Mouse (Mus musculus) cerebellum, adult 9-10 months (tissue): Measurements from ENCODE around the gene Smoc2.

Experiments used
- DNase-seq: peaks from one replicate; pipeline ENCODE4 v3.0.0; 2022

Smoc2 gene

DNA sequence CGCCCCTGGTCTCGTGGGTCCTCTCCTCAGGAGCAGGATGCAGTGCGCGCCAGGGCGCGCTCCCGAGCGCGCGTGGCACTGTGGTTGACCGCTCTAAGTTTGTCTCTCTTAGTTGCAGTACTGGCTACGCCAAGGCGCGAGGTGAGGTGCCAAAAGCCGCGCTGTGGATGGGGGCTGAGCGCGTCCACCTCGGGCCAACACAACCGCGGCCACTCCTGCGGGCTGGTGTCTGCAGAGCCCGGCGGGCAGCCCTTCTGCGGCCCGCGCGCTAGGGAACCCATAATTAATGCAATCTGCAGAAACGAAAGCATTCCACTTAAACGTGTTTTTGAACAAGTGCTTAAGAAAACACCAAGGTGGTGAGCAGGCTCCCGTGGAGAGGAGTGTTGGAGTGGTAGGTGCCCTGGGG lies 1.1 kb downstream of the Smoc2 start:
- no peak for DNase-seq

DNA sequence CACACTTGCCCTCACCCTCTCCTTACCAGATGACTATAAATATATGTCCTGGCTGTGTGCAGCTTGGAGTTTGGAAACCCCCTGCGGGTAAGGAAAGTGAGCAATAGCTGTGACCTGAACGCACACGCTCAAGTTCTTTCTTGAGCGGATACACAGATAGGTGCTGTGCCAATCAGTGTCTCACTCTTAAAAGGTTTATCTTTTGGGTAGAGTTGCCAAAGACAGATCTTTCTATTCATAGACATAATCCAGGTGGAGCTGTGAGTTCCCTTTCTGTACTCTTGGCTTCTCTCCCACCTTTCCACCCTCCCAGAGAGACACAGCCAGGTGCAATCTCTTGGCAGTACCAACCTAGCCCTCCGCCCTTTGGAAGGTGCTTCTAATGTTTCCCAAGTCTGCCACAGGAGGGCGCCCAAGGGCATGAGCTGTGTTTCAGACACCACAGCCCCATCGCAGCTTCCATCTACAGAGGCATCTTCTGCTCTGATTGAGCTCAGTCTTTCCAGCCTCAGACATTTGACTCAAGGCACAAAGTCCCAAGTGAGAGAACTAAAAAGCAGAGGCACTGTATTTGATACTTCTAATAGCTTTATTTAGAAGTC lies 8.8 kb downstream of the Smoc2 start:
- DNase-seq, result peak; percentile 73

DNA sequence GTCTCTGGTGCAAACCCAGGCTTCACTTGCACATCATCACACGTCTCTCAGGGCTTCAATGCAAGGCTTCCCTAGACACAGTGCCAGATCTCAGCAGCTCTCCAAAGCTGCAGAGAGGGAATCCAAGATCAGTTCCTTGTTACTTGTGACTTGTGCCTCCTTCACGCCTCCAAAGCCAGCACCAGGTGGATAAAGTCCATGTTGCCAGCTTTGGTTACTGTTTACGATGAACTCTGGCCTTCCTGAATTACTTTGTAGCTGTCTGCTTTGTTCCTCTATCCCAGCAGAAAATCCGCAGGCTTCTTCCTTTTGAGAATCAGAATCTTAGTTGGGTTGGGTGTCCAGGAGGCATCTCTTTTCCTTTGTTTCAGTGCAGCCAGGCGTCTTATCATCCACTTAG lies 14.3 kb downstream of the Smoc2 start:
- DNase-seq, result no peak

DNA sequence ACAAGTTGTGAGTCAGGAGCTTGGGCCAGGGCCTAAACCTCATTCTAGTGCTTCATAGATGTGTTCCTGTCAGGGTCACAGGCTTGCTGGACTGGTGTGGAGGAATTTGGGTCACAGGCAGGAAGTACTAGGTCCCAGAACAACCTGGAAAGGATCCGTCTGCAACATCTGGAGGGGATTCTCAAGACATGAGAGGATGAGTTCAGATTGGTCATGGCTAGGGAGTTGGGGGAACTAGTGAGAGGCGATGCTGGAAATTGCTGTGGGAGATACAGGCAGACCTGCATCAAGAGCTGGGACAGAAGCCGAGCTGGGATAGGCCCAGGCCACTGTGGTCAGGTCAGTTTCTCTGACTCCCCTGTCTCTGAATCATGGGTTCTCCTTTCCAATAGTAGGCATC lies 15.8 kb downstream of the Smoc2 start:
- DNase-seq, result no peak

DNA sequence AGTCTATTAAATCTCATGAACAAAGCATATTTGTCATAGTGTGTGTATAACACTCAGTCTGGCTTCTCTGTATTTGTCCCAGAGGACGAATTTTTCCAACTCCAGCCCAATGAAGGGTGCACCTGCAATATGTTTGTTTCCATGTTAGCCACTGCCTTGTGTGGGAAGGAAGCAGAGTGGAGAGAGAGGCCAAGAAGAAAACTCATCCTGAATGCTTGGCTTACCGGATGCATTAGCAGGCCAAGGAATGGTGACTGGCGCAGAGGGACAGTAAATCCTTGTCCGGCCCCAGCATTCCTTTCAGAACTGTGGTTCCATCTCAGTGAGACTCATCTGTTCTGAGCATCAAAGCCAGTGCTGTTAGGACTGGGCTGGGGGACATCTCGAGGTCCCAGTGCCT lies 21.1 kb downstream of the Smoc2 start:
- DNase-seq, result no peak

DNA sequence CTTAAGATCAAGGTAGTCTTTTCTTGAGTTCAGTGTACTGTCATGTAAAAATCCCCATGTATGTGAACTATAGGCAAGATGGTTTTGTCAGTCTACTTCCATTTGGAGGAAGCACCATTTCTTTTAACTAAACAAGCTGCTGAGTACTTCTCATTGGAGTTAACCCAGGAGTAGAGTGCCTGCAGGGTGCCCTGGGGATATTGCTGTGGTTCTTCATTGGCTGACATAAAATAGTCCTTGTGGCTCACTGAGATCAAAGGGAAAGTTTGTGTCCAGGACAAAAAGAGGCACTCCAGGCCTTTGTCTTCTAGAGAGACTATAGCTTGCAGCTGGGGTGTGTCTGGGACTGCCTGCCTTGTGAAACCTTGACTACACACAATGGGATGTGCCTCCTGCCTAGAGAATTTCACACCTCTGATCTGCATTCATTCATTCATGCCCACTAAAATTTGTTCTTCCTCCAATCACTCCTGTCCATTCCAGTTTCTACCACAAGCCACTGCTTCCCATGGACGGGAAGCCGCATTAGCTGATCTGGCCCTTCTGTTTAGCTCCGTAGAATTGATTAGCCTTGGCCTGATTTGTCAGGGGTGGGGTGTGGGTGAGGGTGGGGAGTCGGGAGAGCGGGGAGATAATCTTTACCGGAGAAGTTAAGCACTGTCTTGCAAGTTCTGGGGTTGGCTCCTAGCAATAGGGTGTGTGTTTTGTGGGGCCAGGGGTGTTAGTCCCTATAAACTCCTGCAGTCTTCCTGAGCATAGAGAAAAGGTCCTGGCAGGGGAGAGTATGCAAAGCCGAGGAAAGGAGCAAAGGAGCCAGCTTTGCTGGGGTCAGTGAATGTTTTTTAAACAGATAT lies 22.4 kb downstream of the Smoc2 start:
- DNase-seq, result no peak

DNA sequence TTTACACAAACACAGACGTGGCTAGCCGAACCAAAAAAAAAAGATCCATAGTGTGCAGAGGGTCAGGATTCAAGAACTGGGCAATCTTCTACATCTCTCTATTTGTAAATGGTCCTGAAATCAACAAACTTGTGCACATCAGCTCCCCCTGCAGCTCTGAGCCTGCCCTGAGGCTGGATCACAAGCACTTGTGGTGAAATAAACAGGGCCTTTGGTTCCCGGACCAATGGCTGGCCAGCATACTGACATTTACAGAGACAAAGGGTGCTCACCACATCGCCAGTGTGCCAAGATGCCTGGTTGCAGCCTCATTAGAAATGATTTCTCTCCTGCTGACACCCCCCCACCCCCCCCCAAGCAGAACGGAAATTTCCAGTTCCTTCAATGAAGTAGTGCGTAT lies 23.1 kb downstream of the Smoc2 start:
- DNase-seq, result no peak

DNA sequence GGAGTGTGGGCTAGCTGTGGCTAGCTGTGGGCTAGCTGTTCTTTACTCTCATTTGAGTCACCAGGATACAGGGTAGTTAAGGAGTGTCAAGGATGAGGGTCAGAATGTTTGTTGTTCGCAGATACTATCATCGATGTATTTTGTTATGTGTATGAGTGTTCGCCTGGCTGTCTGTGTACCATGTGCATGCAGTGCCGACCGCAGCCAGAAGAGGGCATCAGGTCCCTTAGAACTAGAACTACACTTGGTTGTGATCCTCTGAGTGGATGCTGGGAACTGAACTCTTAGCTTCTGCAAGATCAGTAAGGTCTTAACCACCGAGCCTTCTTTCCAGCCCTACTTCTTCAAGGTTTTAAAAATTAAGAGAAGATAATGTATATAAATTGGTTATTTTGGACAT lies 24.4 kb downstream of the Smoc2 start:
- DNase-seq, result no peak

DNA sequence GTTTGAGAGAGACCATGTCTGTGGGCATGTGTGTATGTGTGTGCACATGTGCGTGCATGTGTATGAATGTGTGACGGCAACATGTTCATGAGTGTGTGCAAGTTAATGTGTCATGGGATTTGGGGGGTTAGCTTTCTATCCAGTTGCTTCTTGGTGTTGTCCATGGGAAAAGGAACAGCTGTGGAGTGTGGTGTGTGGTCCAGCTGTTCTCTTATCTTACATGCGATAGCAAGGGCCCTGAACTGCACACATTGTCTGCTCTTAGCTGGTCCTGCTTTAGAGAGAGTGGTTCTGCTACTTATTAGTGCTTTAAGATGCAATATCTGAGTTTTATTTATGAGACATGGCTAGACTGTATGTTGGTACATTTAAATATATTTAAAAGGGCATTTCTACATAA lies 30.6 kb downstream of the Smoc2 start:
- no peak for DNase-seq

DNA sequence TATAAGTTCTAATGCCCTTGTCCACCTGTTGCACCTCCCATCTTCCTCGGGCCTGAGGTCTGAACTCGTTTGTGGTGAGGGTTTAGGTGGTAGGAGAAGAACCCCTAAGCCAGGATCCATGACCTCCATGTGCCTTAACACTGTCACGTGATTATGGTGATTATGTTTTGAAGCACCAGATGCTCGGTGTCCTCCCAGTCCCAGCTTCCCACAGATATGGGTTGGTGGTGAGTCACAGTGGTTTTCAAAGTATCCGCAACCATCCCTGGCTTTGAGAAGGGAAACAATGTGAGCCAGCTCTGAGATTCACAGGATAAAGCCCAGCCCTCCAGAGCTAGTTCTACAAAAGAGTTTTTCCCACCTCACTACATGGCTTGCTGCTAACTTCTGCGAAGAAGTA lies 33.1 kb downstream of the Smoc2 start:
- no peak for DNase-seq

DNA sequence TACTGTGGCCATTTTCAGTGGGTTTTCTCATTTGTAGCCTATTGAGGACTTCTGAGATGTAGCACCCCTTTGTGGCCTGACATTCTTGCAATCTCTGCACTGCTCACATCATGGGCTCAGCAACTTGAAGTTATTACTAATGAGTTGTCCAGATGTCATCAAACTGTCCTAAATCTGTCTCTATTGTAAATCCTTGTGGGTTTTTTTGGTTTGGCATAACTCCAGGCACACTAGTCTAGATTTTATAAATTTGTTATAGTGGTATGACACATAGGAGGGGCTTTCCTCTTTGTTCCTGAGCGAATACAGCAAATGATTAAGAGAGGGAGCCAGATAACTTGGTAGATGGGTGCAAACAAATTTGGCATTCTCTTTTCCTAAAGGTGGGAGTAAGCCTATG lies 35.0 kb downstream of the Smoc2 start:
- no peak for DNase-seq

DNA sequence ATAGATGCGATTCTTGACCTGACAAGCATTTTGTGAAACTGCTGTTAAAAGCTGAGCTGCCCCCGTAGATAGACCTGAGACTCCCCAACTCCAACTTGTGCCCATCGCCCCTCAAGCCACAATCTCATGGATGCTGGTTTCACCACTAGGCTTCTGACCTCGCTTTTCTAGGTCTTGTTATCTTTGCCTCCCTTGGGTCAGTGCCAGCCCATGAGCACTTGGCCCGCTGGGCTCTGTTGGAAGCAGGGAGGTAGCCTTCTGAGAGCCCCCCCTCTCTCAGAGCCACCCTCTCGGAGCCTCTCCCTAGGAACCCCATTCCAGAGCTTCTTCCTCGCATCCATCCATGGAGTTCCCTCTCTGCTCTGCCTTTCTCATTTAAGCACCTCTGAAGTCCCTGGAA lies 37.2 kb downstream of the Smoc2 start:
- DNase-seq, result no peak

DNA sequence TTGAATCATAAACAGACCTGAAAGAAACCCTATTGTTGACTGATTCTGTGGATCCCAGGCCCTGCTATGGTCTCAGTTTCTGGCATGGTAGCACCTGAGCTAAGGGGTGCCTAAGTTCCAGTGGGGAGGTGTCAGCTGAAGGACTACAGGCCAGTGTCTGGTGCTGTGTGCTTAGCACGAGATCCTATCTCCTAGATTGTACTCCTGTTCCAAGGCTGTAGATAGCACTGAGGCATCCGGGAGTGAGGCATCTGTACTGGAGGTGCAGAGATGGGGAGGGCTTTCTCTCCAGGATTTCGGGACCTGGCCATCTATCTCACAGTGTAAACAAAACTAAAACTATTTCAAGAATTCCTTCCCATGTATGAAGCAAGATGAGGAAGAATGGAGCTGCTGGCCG lies 38.1 kb downstream of the Smoc2 start:
- no peak for DNase-seq

DNA sequence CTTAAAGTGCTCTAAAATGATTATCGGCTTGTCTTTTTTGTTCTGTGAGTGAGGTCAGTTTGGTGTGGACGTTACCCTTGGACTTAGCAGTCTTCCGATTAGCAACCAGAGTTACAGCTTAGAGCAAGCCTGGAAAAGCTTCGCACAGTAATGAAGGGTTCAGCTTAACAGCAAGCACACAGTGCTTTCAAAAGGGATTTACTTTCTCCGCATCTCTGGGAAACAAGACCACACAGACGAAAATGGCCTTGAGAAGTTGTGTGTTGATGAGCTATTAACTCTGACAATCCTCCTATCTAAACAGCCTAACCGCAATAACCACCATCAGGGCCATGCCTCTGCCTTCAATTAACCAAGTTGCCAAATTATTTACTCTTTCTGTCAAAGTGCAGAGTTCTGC lies 46.9 kb downstream of the Smoc2 start:
- no peak for DNase-seq

DNA sequence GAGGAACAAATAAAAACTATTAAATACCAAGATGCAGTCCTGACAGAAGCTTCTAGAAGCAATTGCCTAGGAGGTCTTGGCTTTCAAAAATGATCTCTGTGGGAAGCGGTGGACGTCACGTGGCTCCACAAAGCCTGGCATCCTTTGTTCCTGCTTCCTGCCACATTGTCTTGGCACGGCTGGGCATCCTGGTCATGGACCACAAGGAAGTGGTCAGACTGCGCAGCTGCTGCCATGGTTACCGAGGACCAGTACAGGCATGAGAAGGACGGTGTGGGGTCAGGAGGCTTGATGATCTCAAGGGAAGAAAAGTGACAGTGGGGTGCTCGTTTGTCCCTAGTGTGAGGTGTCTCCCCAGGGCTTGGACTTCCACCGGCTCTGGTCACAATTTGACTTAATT lies 48.7 kb downstream of the Smoc2 start:
- peak; percentile 3 for DNase-seq

DNA sequence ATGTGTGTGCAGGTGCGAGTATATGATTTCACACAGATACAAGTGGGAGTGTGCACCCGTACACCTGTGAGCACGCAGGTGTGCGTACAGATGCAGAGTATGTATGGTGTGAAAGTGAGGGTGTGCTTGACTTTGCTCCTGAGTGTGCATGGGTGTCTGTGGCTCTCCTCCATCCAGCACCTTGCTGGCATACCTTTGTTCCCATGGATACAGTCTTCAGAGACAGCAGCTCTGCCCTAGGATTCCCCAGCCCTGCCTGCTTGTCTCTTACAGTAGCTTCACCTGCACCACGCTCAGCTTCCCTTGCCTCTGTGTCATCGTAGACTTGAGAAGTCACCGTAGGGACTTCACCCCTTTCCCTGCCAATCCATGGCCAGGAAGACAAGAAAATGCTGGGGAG lies 51.2 kb downstream of the Smoc2 start:
- DNase-seq, result no peak

DNA sequence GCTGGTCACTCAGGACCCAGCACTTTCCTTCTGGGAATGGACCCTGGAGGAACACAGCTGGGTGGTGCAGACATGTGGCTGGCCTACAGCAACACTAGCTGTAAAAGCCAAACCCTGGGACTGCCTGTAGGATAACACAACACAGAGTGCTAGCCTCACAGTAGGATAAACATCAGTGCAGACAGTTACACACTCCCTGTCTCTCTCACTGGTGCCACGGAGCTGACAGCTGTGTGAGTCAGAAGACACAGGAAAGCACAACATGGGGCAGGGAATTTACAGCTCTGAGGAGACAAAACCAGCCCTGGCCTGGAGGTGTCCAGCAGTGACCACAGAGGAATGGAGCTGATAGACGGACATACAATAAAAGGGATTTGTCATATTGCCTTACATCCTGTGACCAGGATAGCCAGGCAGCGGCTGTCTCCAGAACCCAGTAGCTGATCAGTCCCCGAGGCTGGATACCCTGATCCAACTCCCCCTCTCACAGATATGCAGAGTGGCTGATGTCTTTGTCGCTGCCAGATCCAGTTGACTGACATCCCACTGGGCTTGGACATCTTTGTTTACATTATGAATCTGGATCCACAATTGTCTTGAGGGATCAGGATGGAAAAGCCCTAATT lies 60.7 kb downstream of the Smoc2 start:
- DNase-seq, result no peak

DNA sequence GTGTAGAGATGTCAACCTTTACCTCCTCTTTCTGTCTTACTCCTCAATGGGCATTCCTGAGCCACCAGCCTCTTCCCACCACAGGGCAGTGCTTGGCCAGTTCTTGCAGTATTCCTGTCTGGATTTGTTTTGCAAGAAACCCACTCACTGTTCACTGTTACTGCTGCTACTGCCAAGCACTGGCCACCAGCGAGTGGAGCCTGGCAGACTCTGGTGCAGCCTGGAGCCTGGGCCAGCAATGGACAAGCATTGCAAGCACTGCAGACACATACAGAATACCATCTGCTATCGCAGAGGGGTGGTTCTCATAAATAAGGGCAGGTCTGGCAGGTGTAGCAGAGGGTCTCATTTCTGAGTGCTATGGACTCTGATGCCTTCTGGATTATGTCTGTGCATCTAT lies 61.4 kb downstream of the Smoc2 start:
- DNase-seq, result no peak

DNA sequence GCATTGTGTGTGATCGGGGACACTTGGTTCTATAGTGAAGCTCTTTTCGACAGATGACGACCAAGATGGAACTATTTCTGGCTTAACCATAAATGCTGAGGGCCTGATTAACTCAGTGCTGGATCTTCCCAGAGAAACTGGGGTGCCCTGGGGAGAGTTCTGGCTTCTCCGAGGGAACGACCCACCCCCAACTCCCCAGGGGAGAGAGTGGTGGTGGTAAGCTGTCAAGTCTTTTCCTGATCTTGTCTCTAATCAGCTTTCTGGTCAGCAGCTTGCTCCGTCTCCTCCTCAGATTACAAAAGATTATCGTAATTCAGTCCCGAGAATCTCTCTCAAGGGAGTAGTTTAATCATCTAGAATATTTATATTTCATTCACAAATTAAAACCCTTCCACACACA lies 63.2 kb downstream of the Smoc2 start:
- no peak for DNase-seq

DNA sequence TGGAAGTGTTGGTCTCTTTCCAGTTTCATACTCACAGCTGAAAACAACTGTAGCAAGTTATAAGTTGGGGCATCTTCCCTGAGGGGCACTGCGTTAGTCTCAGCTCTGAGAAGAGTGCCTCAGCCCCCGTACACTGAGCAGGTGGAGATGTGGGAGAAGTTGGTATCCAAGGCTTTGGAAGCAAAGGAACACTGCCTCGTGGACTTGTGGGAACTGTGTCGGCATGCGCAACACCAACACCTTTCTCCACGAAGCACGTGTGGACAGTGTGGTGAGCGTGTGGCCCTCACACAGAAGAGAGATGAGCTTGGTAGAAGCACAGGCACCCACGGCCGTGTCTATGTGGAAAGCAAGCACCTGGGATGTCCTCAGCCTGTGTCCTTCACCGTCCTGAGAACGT lies 64.1 kb downstream of the Smoc2 start:
- DNase-seq, result no peak

DNA sequence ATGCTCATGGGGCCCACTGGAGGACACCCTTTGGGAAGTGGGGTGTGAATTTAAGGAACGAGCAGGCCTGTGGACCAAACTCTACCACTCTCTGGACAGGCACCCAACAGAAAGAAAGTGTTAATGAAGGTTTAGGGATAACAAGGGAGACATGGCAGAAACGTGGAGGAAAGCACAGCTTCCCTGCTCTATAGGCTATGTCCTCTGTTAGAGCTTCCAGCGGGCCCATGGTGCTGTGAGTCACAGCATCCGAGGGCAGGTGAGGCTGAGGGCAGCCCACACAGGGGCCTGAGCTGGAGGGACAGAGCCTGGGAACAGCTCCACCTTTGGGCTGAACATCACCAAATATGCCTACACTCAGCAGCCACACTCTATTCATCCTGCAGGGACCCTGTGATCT lies 66.2 kb downstream of the Smoc2 start:
- no peak for DNase-seq

DNA sequence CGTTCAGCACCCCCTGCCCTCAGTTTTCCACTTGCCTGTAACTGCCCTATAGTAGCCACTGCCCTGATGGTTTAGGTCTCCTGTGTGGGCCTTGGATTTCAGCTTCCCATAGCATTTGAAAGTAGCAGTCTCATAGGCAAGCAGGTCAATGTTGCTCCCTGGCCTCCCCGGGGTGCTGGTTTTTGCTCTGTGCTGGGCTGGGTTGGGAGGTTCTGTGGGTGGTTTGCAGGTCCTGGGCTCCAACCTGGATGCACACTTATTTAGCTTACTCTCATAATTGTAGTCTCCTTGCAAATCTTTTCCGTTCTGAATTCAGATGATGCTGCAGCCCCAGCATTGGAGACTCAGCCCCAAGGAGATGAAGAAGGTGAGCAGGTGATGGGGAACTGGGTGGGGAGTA lies 67.6 kb downstream of the Smoc2 start:
- DNase-seq, result no peak

DNA sequence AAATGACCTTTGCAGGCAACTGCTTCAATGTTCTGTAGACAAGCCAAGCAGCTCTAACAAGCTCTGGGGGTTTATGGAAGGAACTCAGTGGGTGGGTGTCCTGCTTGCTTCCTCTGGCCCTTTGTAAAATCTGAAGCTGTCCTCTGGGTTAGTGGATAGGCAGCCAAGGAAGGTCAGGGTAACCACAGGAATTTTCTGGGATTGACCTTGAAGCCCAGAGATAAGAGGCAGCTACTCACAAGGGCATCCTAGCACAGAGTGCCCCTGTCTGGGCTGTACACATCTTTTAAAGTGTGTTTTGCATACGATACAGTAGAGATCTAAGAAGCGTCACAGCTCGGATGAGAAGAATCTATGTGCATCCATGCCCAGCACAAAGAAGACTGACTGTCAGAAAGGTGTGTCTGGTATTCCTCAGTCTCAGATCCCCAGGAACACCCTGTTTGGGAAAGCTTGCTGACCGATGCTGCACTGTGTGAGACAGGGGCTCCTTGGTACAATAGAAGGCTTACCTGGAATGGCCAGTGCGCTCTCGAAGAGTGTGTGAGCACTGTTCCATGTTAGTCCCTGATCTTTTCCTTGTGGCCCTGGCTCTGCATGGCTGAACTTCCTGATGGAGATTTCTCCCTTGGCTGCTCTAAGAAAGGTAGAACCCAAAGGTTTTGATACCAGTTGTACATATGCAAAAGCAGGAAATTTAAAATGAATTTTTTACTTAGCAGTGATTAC lies 69.9 kb downstream of the Smoc2 start:
- DNase-seq, result no peak
